Mouse (Mus musculus): ENCODE data around the gene Dguok. TPM values are rescaled to one million over a fixed set of nuclear protein-coding genes. Genes with fewer than 3 reads are reported as not detected.

Gene Dguok
- polyA plus RNA-seq (2014; fragmentation: Illumina TruSeq; extraction: RNeasy Lipid Tissue Mini Kit (QIAGEN cat#74804); ENCODE audit: low read depth, low replicate concordance) = 13.4 TPM

DNA sequence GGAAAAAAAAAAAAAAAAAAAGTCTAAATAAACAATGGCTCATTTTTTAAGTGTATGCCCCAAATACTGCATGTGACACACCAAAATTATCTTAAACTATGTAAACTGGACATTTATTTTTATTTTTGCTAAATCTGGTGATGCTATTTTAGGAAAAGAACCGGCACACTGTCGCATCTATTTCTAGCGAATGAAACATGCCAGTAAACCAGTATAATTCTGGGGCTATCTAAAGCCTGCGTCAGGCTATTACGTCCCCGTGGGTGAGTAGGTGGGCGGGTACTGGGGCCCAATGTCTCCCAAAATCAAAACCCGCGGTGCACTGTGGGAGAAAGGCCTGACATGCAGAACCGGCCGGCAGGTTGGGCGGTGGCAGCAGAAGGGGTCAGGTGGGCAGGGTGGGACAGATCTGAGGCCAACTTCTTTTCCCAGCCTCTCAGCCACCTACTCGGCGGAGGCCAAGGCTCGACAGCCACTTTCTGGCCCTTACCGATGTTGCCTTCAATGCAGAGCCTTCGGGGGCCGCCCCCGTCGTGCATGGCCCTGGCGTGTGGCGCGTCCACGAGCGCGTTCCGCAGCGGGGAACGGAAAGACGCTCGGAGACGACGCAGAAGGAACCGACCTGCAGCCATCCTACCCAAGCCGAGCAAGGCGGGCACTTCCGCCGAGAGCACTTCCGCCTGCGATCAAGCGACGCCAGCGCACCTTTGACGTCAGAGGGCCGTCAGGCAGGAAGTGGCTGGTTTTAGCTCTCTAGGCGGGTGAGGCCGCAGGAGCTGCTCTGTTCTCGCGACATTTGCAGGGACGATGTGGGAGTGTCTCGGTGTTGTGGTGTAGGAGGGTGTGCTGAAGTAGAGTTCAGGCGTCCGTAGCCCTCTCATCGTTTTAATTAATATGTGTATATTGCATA is at the start of gene Dguok:
Gene Dguok (minus strand): TSS at position 712 of the 910 bp plus-strand sequence.

DNA sequence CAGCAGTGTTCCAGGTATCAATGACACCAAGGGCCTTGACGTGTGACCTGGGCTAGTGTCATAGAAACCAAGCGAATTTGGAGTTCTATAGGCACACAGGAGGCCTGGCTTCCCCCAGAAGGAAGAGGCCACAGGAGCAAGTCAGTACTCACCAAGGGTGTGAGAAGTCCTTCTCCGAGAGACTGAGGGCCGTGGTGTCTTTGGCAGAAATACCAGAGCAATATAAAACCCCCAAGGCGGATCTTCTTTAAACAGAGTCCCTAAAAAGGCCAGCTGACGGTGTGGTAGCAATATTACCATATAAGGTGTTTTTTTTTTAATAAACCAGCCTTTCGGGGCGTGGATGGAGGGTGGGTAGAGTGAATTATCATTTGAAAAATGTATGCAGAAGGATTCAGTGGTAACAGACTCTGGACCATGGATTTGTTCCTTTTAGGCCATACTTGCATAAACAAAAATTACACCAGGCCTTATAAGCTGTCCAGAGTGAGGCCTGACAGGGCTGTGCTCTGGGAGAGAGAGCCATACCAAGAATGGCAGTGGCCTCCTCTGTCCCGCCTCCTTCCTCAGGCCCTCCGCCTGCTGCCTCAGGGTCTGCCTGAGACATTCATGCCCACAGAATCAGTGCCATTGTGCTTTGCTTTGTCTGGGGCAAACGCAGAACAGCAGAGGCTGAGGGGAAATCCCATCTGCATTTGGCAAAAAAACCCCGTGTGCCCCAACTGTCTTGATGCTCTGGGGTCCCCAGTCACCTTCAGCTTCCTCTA is 29.4 kb upstream of the Dguok start, which contains the start of gene Actg2:
Gene Actg2 (minus strand): TSS at position 238 of the 767 bp plus-strand sequence.

DNA sequence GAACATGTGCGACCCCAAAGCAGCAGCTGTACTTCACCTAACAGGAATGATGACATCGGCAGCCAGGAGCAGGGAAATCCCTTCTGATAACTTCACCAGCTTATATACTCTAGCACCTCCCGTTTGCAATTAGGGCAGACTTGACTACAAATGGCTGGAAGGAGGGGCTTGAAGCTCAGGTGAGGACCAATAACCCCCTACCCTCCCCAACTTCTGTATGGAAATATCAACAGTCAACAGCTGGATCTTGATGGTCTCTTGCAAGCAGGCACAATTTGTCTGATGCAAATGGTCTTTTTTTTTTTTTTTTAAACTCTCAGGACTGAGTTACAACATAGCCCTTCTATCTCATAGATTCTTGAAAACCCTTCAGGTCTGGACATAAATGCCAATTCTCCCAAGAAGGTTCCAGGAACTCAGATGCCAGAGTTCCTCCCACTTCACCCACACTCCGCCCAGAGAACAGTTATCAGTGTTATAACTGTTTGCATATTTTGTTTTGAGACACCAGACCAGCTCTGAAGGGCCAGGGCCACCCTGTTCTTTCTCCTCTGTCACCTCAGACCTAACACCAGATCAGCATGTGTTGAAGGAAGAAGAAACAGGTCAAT is 47.6 kb downstream of the Dguok start, which contains the start of gene Tet3:
Gene Tet3 (minus strand): TSS at position 51 of the 611 bp plus-strand sequence.

Other genes with a start within 250 kb of the Dguok start
- 0.24 TPM for gene Mthfd2, start 181.1 kb downstream of the Dguok start, polyA plus RNA-seq (2014; fragmentation: Illumina TruSeq; extraction: RNeasy Lipid Tissue Mini Kit (QIAGEN cat#74804); ENCODE audit: low read depth, low replicate concordance)
- 49.2 TPM for gene Mob1a, start 181.0 kb downstream of the Dguok start, polyA plus RNA-seq (2014; fragmentation: Illumina TruSeq; extraction: RNeasy Lipid Tissue Mini Kit (QIAGEN cat#74804); ENCODE audit: low read depth, low replicate concordance)
- gene Bola3, start 157.8 kb downstream of the Dguok start, polyA plus RNA-seq (2014; fragmentation: Illumina TruSeq; extraction: RNeasy Lipid Tissue Mini Kit (QIAGEN cat#74804); ENCODE audit: low read depth, low replicate concordance) = 104 TPM
- gene Tet3, start 47.9 kb downstream of the Dguok start, polyA plus RNA-seq (2014; fragmentation: Illumina TruSeq; extraction: RNeasy Lipid Tissue Mini Kit (QIAGEN cat#74804); ENCODE audit: low read depth, low replicate concordance) = 3.3 TPM
- gene Actg2, start 29.3 kb upstream of the Dguok start, polyA plus RNA-seq (2014; fragmentation: Illumina TruSeq; extraction: RNeasy Lipid Tissue Mini Kit (QIAGEN cat#74804); ENCODE audit: low read depth, low replicate concordance) = 0.45 TPM
- gene Stambp, start 65.8 kb upstream of the Dguok start, polyA plus RNA-seq (2014; fragmentation: Illumina TruSeq; extraction: RNeasy Lipid Tissue Mini Kit (QIAGEN cat#74804); ENCODE audit: low read depth, low replicate concordance) = 25.5 TPM
- 20.3 TPM for gene Clec4f, start 149.2 kb upstream of the Dguok start, polyA plus RNA-seq (2014; fragmentation: Illumina TruSeq; extraction: RNeasy Lipid Tissue Mini Kit (QIAGEN cat#74804); ENCODE audit: low read depth, low replicate concordance)
- 1.6 TPM for gene Cd207, start 170.9 kb upstream of the Dguok start, polyA plus RNA-seq (2014; fragmentation: Illumina TruSeq; extraction: RNeasy Lipid Tissue Mini Kit (QIAGEN cat#74804); ENCODE audit: low read depth, low replicate concordance)
- gene Vax2, start 204.3 kb upstream of the Dguok start, polyA plus RNA-seq (2014; fragmentation: Illumina TruSeq; extraction: RNeasy Lipid Tissue Mini Kit (QIAGEN cat#74804); ENCODE audit: low read depth, low replicate concordance) = not detected
- not detected for gene Atp6v1b1, start 236.0 kb upstream of the Dguok start, polyA plus RNA-seq (2014; fragmentation: Illumina TruSeq; extraction: RNeasy Lipid Tissue Mini Kit (QIAGEN cat#74804); ENCODE audit: low read depth, low replicate concordance)

All from liver, adult 10 weeks (tissue).